Mouse (Mus musculus) layer of hippocampus, adult 2 months (tissue): ENCODE results near the gene Shisa6. TPM values are rescaled to one million over a fixed set of nuclear protein-coding genes. Genes with fewer than 3 reads are reported as not detected.

Experiments
- DNase-seq, 2 experiments: peaks; one replicate each; pipeline ENCODE4 v3.0.0; 2022; ENCODE audit warnings: low spot score in 2 of 2
- H3K27ac ChIP-seq: fragments of 200-600 bp; 2 replicates; pipeline ENCODE4 v1.8.1; 2022
- H3K4me3 ChIP-seq: fragments of 200-600 bp; 2 replicates; pipeline ENCODE4 v1.8.1; 2022; ENCODE audit warnings: mild to moderate bottlenecking
- CTCF ChIP-seq: fragments of 200-600 bp; conservative IDR thresholded peaks from 2 replicates; pipeline ENCODE4 v1.8.1; 2022; ENCODE audit warnings: antibody characterized with exemption, mild to moderate bottlenecking, moderate library complexity
- long read RNA-seq, 2 experiments: library from polyadenylated mRNA; stranded (forward); transcript quantifications; one replicate each; pipeline ENCODE4 v2.0.0; 2021; ENCODE audit warnings: borderline mapping rate in 2 of 2
- total RNA-seq, 2 experiments: library from RNA; stranded (reverse); gene quantifications; 2 replicates each; pipeline ENCODE4 v1.2.3; 2021

Gene Shisa6
- total RNA-seq, result 100 to 1,000 TPM; 193 to 194 TPM
- long read RNA-seq, experiment 1, full-length matches to known transcripts, result 6 of 20 reads
- long read RNA-seq, experiment 1, partial matches to known transcripts, result 0 of 20 reads
- long read RNA-seq, experiment 1, other reads (novel, unspliced or antisense), result 14 of 20 reads
- long read RNA-seq, experiment 2, full-length matches to known transcripts, result 14 of 37 reads
- long read RNA-seq, experiment 2, partial matches to known transcripts, result 3 of 37 reads
- long read RNA-seq, experiment 2, other reads (novel, unspliced or antisense), result 20 of 37 reads

DNA sequence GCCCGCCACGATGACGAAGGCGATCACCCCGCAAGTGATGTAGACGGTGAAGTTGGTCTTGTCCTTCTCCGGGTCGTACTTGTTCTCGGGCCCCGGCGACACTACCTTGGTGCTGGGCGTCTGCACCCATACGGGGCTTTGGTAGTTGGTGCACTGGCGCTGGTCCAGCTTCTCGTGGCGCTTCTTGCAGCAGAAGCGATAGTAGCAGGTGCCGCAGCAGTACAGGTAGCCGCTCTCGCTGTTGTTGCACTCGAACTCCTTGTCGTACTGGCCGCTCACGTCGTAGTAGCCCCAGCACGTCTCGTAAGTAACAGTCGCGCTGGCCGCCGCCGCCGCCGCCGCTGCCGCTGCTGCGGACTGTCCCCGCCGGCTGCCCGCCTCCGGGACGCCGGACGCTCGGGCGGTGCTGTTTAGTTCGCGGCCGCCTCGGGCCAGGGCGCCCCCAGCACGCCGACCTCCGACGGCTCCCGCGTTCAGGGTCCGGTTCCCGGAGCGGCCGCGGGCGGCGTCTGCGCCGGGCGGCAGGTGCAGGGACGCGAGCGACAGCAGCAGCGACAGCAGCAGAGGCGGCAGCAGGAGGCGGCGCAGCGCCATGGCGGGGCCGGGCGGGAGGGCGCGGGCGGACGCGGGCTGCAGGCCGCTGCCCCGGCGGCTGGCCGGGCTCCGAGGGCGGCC is at the start of gene Shisa6:
Gene Shisa6, minus strand, starts transcription at position 594 of the 675 bp plus-strand sequence.
- Histone ChIP-seq H3K27ac (peak within 1 kb of the TSS; percentile 95), H3K4me3 (peak within 1 kb of the TSS; percentile 70)
- peak in 1 of 2 experiments; percentile 25 for DNase-seq
- no peak for TF ChIP-seq CTCF

DNA sequence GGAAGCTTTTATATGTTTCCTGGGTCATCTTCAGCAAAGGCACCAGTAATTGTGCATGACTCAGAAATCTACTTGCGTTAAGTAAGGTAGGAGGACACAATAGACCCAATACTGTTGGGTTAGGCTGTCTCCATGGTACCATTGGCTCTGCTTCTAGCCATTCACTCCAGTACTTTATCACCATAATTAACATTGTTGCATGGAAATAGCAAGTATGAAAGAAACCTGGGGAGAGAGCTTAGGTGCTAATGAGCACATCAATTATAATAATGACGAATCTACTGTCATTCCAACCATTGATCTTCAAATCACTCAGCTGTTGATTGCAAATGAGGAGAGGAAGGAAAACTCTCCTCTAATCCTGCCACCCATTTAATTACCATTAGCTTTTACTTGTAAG is 48.1 kb upstream of the Shisa6 start:
- Histone ChIP-seq H3K4me3 (no peak overlapping the region), H3K27ac (no peak overlapping the region)
- TF ChIP-seq CTCF, result no peak
- DNase-seq, result no peak

DNA sequence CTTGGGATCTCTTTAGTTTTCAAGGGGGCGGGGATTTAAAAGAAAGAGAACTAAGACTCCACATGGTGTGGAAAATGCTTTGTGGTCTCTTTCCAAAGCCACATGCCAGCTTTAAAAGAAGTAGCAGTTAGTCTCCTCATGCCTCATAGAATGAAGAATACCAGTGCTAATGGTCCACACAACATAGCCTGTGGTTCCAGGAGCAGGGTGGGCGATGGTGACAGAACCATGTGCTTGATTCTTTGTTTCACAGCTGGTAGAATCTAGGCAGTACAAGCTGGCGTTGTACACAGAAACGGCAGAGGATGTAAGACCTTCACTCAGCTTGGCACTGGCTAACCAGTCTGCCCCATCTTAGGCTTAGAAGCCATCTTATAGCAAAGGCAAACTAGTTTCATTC is 43.3 kb upstream of the Shisa6 start:
- H3K4me3 ChIP-seq, result no peak overlapping the region
- H3K27ac ChIP-seq, result no peak overlapping the region
- TF ChIP-seq CTCF, result no peak
- DNase-seq, result no peak

DNA sequence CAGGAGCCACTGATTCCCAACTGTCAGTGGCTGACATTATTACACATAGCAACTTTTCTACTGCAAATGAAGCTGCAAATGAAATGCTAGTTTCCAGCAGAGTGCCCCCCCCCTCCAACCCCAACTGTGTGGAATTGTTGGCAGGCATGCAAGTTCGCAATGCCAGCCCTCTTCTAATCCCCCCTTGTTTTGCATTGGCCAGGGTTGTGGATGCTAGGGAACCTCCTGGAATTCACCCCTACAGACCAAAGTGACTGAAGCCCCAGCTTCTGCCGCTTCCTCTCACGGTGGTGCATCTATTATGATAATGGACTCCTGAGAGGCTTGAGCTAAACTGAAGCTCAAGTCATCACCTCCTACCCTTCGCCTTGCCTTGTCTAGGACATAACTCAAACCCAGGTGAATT is 42.6 kb upstream of the Shisa6 start:
- DNase-seq, result no peak
- no peak overlapping the region for H3K4me3 ChIP-seq
- H3K27ac ChIP-seq, result no peak overlapping the region
- no peak for TF ChIP-seq CTCF

DNA sequence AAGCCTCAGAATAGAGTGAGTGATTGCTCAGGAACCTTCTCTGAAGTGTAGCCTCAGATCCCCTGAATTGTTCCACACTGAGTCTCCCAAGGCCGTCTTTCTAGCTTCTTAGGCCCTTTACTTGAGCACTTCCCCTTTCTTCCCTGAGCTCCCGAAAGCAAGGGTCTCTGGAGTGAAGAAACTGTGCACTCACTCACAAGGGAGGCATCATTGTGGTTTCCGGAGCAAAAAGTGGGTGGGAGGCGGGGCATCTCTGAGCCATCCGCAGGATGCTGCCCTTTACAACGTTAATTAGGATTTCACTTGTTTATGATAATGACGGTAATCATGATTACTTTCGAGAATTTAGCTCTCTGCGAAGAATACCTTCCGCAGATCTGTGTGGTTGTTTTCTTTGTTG is 41.6 kb upstream of the Shisa6 start:
- Histone ChIP-seq H3K4me3 (no peak overlapping the region), H3K27ac (no peak overlapping the region)
- DNase-seq, result no peak
- TF ChIP-seq CTCF, result no peak

DNA sequence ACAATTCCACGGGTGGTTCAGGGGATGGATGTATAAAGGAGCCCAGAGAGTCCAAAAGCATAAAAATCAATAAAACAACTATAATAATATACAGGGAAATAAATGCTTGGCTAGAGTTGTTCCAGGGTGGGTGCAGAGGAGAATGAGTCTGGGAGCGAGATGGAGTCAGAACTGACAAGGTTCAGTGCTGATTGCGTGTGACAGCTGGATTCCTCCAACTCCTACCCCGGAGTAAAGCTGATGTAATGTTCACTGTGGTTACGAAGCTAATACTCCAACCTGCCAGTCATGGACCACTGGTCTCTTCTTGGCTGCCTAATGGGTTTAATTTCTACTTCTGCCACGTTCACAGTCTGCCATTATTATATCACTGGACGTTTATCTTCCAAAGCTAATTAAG is 36.5 kb upstream of the Shisa6 start:
- no peak overlapping the region for H3K4me3 ChIP-seq
- no peak for DNase-seq
- TF ChIP-seq CTCF, result no peak
- no peak overlapping the region for H3K27ac ChIP-seq

DNA sequence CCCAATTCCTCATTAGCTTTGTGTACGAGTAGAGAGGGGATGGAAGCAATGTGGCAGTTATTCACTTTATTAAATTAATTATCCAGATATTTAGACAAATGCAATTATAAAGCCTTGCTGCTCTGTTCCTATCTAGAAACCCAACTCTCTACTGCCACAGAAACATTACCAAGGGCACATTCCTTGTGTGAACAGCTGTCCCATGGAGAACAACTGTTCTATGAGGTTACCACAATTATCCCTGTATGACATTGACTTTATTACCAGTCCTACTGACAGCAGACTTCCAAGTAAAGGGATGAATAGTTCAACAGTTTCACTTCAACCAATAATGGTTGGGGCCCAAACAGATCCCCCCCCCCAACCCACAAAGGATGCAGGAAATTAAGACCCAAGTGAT is 12.1 kb upstream of the Shisa6 start:
- no peak for TF ChIP-seq CTCF
- no peak for DNase-seq
- Histone ChIP-seq H3K27ac (no peak overlapping the region), H3K4me3 (no peak overlapping the region)

DNA sequence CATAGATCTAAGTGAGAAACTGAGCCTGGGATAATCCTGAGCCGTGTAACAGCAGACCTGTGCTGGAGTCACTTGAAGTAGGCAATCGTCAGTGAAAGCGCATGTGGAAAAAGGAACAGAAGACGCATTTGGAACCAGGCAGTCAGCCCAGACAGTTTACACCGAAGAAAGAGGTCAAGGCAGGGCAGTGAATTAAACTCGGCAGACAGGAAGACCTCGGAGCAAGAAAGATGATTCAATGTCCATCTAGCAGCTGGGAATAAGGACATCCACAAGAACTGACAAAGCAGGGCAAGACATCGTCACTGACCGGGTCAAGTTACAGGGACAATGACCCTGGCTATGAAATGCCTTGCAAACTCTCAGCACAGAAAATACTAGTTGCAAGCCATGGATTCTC is 10.1 kb upstream of the Shisa6 start:
- DNase-seq, result no peak
- H3K4me3 ChIP-seq, result no peak overlapping the region
- TF ChIP-seq CTCF, result no peak
- no peak overlapping the region for H3K27ac ChIP-seq

DNA sequence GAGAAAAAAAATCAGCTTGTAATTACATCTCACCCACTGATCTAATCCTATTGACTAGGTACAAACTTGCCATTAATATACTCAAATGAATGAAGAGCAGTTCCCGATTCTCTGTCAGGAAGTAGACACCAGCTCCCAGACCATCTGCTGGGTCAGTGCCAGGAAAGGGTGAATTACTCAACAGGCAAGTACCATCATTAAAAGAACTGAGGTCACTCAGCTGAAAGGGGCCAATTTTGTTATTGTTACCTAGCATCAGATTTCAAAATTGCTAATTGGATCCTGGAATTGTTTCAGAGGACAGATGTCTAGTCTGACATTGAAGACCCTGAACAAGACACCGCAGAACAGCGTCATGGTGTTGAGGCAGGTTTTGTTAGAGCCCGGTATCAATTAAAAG is 9.4 kb upstream of the Shisa6 start:
- DNase-seq, result no peak
- no peak for TF ChIP-seq CTCF
- no peak overlapping the region for H3K4me3 ChIP-seq
- no peak overlapping the region for H3K27ac ChIP-seq

DNA sequence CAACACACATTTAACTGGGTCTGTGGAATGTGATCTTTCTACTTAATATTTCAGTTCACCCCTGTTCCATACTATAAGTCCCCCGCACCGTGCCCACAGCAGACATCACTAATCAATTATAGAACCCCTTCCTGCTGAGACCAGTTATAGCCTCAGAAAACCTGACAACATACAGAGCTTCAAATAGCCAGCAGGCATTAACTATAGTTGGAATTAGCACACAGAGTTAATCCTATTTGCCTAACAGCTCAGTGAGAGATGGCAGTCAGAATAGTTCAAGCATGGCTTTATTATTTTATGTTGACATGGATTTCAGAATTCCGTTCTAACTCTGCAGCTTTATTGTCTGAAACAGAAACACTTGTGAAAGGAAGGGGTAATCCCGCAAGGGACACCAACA is 8.5 kb upstream of the Shisa6 start:
- no peak overlapping the region for H3K4me3 ChIP-seq
- DNase-seq, result no peak
- no peak for TF ChIP-seq CTCF
- no peak overlapping the region for H3K27ac ChIP-seq

DNA sequence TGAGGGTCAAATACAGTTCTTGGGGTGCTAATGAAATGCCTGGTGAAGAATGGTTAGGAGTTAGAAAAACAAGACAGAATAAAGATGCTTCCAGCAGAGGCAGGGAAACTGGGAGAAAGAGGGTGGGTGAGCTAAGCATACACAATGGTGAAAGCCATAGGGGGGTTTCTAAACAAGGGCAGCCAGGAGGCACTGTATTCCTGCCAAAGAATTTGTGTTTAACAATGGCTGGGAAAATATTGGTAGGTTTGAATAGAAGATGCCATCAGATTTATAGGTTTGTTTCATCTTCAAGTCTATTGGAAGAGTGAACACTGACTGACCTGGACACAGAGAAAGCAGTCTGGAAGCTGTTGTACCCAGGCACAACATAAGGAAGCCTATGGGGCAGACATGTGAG is 2.4 kb upstream of the Shisa6 start:
- TF ChIP-seq CTCF, result 0 out of 2 replicates have a peak, but pooled peaks have one; percentile 15
- no peak for DNase-seq
- H3K27ac ChIP-seq, result no peak overlapping the region
- no peak overlapping the region for H3K4me3 ChIP-seq

DNA sequence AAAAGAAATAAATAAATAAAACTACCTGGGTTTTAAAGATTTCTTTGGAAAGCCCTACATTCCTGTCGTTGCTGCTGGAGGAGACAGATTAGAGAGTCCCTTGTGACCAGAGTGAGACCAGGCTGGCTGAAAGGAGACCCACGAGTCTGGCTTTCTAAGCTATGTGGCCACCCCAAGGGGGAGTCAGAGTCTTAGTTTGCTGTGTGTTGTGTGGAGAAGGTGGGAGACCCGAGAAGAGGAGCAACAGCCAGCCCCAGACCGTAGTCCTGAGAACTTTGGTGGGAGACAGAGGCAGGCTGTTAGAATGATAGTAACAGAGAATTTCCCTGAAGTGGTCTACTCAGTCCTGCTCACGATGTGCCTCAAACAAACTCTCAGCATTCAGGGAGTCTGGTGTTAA is 1.6 kb upstream of the Shisa6 start:
- H3K27ac ChIP-seq, result peak overlapping the region; percentile 20; the same call in 1 of the 2 replicates
- peak overlapping the region; percentile 70; the same call in 1 of the 2 replicates for H3K4me3 ChIP-seq
- DNase-seq, result no peak

DNA sequence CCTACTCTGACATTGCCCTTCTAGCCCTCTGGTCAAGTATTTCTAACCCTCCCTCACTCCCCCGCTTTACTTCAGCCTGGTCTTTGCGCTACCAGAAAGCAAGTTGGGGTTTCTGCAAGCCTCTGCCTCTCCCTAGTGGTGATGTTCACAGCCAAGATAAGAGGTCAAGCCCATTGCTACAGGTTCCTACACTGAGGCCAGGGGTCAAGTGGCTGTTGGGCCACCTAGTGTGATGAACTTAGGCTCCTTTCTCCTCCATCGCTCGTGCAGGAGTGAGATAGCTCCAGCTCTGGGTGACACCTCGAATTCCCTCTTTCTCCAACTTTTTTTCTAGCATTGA is 1.2 kb upstream of the Shisa6 start:
- TF ChIP-seq CTCF, result peak; percentile 53
- no peak for DNase-seq
- Histone ChIP-seq H3K4me3 (peak overlapping the region; percentile 70), H3K27ac (peak overlapping the region; percentile 95)

More for the DNA sequence above, 1.6 kb upstream of the Shisa6 start:
- TF ChIP-seq CTCF, result peak; percentile 57
